In genomic region chr19:26747571-26748539, GRCm38 (mm10) we compare ENCODE assay signal across 8 mouse cellular contexts.
DNase-seq lines count a peak whose midpoint lies in the region; ATAC-seq and TF ChIP-seq lines count a peak whose summit lies in the region.

No protein-coding gene starts in this region.

- no peaks in the 10 kb centered on the region for H3K9me3 ChIP-seq in heart, embryonic 14.5 days (ENCODE audit: control insufficient read depth, low read length)
- H3K9me3 ChIP-seq in liver, embryonic 13.5 days (replicated peaks), result no peaks in the 10 kb centered on the region

- under 1% methylated on average over 36 of the region's 36 CpGs for WGBS in heart, embryonic 14.5 days
- WGBS in liver, embryonic 13.5 days (ENCODE audit: insufficient replicate concordance), result under 1% methylated on average over 36 of the region's 36 CpGs

- H3K4me2 ChIP-seq in heart, embryonic 14.5 days (ENCODE audit: low read length), result peak overlapping the region; percentile 72
- peak overlapping the region; percentile 69 for H3K4me2 ChIP-seq in liver, embryonic 13.5 days

- DNase-seq in CD4-positive, CD25-positive, alpha-beta regulatory T cell, adult 2 months (ENCODE audit: low read depth, low spot score), result peak; percentile 87
- peak; percentile 83 for DNase-seq in kidney, postnatal 10 days
- DNase-seq in liver, embryonic 13.5 days, result peak; percentile 16
- DNase-seq in neural tube, embryonic 10.5 days (ENCODE audit: extremely low spot score, low spot score), result peak; percentile 85

- peaks cover 4% of the 10 kb centered on the region for H3K36me3 ChIP-seq in heart, embryonic 14.5 days (ENCODE audit: control insufficient read depth, insufficient read depth, low read length)
- no peaks in the 10 kb centered on the region; the same call in 1 of the 2 replicates for H3K36me3 ChIP-seq in liver, embryonic 13.5 days
- H3K36me3 ChIP-seq in testis, adult 2 months (ENCODE audit: control insufficient read depth, insufficient read depth, low read length), result no peaks in the 10 kb centered on the region

- peaks cover 19% of the 10 kb centered on the region for H3K4me1 ChIP-seq in bone marrow macrophage, adult 2 months (ENCODE audit: control insufficient read depth, insufficient read depth, low read length)
- 0 out of 2 replicates have a peak, but pooled peaks cover 2% of the 10 kb centered on the region for H3K4me1 ChIP-seq in embryonic fibroblast, embryonic 13.5 days (ENCODE audit: control insufficient read depth, insufficient read depth, low read length)
- H3K4me1 ChIP-seq in heart, embryonic 14.5 days (ENCODE audit: control insufficient read depth in 2 of 2, insufficient read depth in 2 of 2, low read length in 2 of 2), result peaks cover 2 to 9% of the 10 kb centered on the region in 2 experiments; a peak in 2 of 4 replicates
- peaks cover 13% of the 10 kb centered on the region for H3K4me1 ChIP-seq in liver, embryonic 13.5 days (replicated peaks)
- no peaks in the 10 kb centered on the region for H3K4me1 ChIP-seq in testis, adult 2 months (ENCODE audit: control insufficient read depth, insufficient read depth, low read length)

- H3K9ac ChIP-seq in heart, embryonic 14.5 days (ENCODE audit: low read length), result peak overlapping the region; percentile 77
- peak overlapping the region; percentile 60 for H3K9ac ChIP-seq in liver, embryonic 13.5 days

- peak; percentile 71 for ATAC-seq in heart, embryonic 14.5 days (ENCODE audit: insufficient number of reproducible peaks, insufficient read depth, low FRiP score, low read depth)
- peak; percentile 63 for ATAC-seq in liver, embryonic 13.5 days (ENCODE audit: low read depth)

- H3K27ac ChIP-seq in bone marrow macrophage, adult 2 months (ENCODE audit: insufficient read depth, low read depth, low read length), result peak overlapping the region; percentile 93
- H3K27ac ChIP-seq in embryonic fibroblast, embryonic 13.5 days (ENCODE audit: insufficient read depth, low read length), result peak overlapping the region; percentile 89
- H3K27ac ChIP-seq in heart, embryonic 14.5 days (replicated peaks in 1 of 2; ENCODE audit: control insufficient read depth in 1 of 2, insufficient read depth in 1 of 2, low read depth in 2 of 2, low read length in 2 of 2), result peak overlapping the region; percentile 89 to 97
- peak overlapping the region; percentile 80 for H3K27ac ChIP-seq in liver, embryonic 13.5 days
- H3K27ac ChIP-seq in testis, adult 2 months (ENCODE audit: control insufficient read depth, insufficient read depth, low read depth, low read length), result peak overlapping the region; percentile 16; the same call in 1 of the 2 replicates

- no peaks in the 10 kb centered on the region for H3K27me3 ChIP-seq in heart, embryonic 14.5 days (ENCODE audit: control insufficient read depth, insufficient read depth, low read length)
- no peaks in the 10 kb centered on the region for H3K27me3 ChIP-seq in liver, embryonic 13.5 days
- no peaks in the 10 kb centered on the region for H3K27me3 ChIP-seq in testis, adult 2 months (ENCODE audit: control insufficient read depth, insufficient read depth, low read length)

- peak overlapping the region; percentile 87 for H3K4me3 ChIP-seq in bone marrow macrophage, adult 2 months (ENCODE audit: insufficient read depth, low read length)
- peak overlapping the region; percentile 43 for H3K4me3 ChIP-seq in embryonic fibroblast, embryonic 13.5 days (ENCODE audit: insufficient read depth, low read length)
- peak overlapping the region; percentile 56 to 66 for H3K4me3 ChIP-seq in heart, embryonic 14.5 days (ENCODE audit: control insufficient read depth in 1 of 2, insufficient read depth in 1 of 2, low read depth in 1 of 2, low read length in 2 of 2)
- peak overlapping the region; percentile 58 for H3K4me3 ChIP-seq in liver, embryonic 13.5 days (replicated peaks)
- peak overlapping the region; percentile 75 for H3K4me3 ChIP-seq in testis, adult 2 months (ENCODE audit: control insufficient read depth, low read depth, low read length)

- peak; percentile 51 for TF ChIP-seq CTCF in bone marrow macrophage, adult 2 months (IDR thresholded peaks at IDR 0.05; ENCODE audit: low read depth, low read length)
- no peak for TF ChIP-seq CTCF in embryonic fibroblast, embryonic 13.5 days (IDR thresholded peaks at IDR 0.05; ENCODE audit: borderline replicate concordance, insufficient read depth, low read length)
- TF ChIP-seq CTCF in testis, adult 2 months (IDR thresholded peaks at IDR 0.05; ENCODE audit: control insufficient read depth, insufficient read depth, insufficient replicate concordance, low read depth, low read length), result no peak

- no peak for TF ChIP-seq POLR2A in bone marrow macrophage, adult 2 months (IDR thresholded peaks at IDR 0.05; ENCODE audit: borderline replicate concordance, low read depth, low read length)
- TF ChIP-seq POLR2A in embryonic fibroblast, embryonic 13.5 days (IDR thresholded peaks at IDR 0.05; ENCODE audit: low read depth, low read length), result peak; percentile 73
- no peak for TF ChIP-seq POLR2A in testis, adult 2 months (IDR thresholded peaks at IDR 0.05; ENCODE audit: control insufficient read depth, low read depth, low read length)

Comparison
In these comparisons a context has a peak if more than half of its experiments do, and no peak if none do; other contexts are left out.
1. Peak in every context shown above with its lines: DNase-seq, ATAC-seq, H3K4me3 ChIP-seq and H3K27ac ChIP-seq.
2. DNase-seq: peak in every context shown above with its lines; median percentile 87 in CD4-positive, CD25-positive, alpha-beta regulatory T cell, adult 2 months; 85 in neural tube, embryonic 10.5 days; 83 in kidney, postnatal 10 days; 16 in liver, embryonic 13.5 days.
3. H3K27ac ChIP-seq: peak in every context shown above with its lines; median percentile 93 in bone marrow macrophage, adult 2 months; 93 in heart, embryonic 14.5 days; 89 in embryonic fibroblast, embryonic 13.5 days; 80 in liver, embryonic 13.5 days; 16 in testis, adult 2 months.